Mouse (Mus musculus) thymus, adult 2 months (tissue): ENCODE data around the gene Hrh2. TPM values are rescaled to one million over a fixed set of nuclear protein-coding genes. Genes with fewer than 3 reads are reported as not detected.

Experiments
- DNase-seq: peaks from one replicate; pipeline ENCODE4 v3.0.0; 2021
- H3K27ac ChIP-seq: fragments of 200-500 bp; 2 replicates; pipeline ENCODE4 v1.5.1; 2012; ENCODE audit warnings: low read length, control low read depth; ENCODE audit not compliant: control insufficient read depth, insufficient read depth
- H3K27me3 ChIP-seq: fragments of 200-500 bp; 2 replicates; pipeline ENCODE4 v1.6.1; 2012; ENCODE audit warnings: mild to moderate bottlenecking, low read length, moderate library complexity, mixed read lengths; ENCODE audit not compliant: control insufficient read depth, insufficient read depth
- H3K36me3 ChIP-seq: fragments of 200-500 bp; 2 replicates; pipeline ENCODE4 v1.6.1; 2012; ENCODE audit warnings: mild to moderate bottlenecking, low read length, moderate library complexity; ENCODE audit not compliant: control insufficient read depth, insufficient read depth
- H3K4me1 ChIP-seq: fragments of 200-500 bp; replicated peaks from 2 replicates; pipeline ENCODE4 v1.6.1; 2012; ENCODE audit warnings: low read length; ENCODE audit not compliant: control insufficient read depth, insufficient read depth
- H3K4me3 ChIP-seq: fragments of 200-500 bp; 2 replicates; pipeline ENCODE4 v1.5.1; 2012; ENCODE audit warnings: mild to moderate bottlenecking, low read length, control low read depth, moderate library complexity; ENCODE audit not compliant: control insufficient read depth, insufficient read depth
- CTCF ChIP-seq: fragments of 200-500 bp; IDR thresholded peaks from 2 replicates; pipeline ENCODE4 v1.5.1; 2012; ENCODE audit warnings: mild to moderate bottlenecking, control low read depth, low read length, moderate library complexity, borderline replicate concordance; ENCODE audit not compliant: control insufficient read depth, poor library complexity, insufficient read depth; ENCODE audit errors: extremely low read depth
- POLR2A ChIP-seq: fragments of 200-500 bp; IDR thresholded peaks from 2 replicates; pipeline ENCODE4 v1.6.1; 2012; ENCODE audit warnings: mild to moderate bottlenecking, low read length, control low read depth, moderate library complexity; ENCODE audit not compliant: control insufficient read depth, poor library complexity, insufficient read depth; ENCODE audit errors: extremely low read depth
- WGBS: fragments of 180-500 bp; shearing (Covaris S2); methylation state at CpG from one replicate; pipeline ENCODE4 v1.1.7; 2018; 5-methylcytosine and 5-hydroxymethylcytosine counted together
- polyA plus RNA-seq: library from polyadenylated mRNA; depleted of rRNA; stranded (reverse); fragments of >200 nt; gene quantifications from 2 replicates; pipeline ENCODE4 v1.2.3, GENCODE M21; 2012

Hrh2 gene
- polyA plus RNA-seq, 1 experiment = 4.2 TPM

DNA sequence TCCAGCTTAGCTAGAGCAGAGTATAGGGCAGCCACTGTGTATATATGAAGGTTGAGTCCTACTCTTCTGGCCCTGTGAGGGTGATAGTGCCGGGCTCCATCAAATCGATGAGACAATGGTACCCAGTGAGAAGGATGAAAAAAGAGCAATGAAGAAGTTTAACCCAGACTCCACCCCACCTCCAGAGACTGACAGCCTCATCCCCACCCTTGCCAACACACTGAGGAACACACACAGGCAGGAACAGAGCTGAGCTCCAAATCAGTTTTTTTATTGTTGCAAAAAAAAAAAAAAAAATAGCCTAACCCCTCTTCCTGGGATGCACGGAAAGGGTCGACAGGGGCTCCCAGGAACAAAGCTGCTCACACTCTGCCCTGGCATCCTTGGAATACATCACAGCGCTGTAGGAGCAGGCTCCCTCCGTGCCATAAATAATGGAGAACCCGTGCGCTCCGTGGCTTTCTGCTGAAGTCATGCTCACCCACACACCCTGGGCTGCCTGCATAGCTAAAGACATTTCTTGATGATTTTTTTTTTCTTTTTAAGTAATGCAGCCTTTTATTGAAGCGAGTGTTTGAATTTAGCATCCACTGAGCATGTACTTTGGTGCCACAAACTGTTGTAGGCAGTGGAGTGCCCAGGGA lies 65.8 kb downstream of the Hrh2 start:
- Histone ChIP-seq H3K4me1 (no peaks in the 10 kb centered on the region), H3K27me3 (no peaks in the 10 kb centered on the region), H3K4me3 (no peak overlapping the region), H3K27ac (no peak overlapping the region), H3K36me3 (no peaks in the 10 kb centered on the region)
- WGBS = 28% methylated on average over 10 of the region's 10 CpGs
- TF ChIP-seq CTCF = no peak
- TF ChIP-seq POLR2A = no peak
- DNase-seq = no peak

DNA sequence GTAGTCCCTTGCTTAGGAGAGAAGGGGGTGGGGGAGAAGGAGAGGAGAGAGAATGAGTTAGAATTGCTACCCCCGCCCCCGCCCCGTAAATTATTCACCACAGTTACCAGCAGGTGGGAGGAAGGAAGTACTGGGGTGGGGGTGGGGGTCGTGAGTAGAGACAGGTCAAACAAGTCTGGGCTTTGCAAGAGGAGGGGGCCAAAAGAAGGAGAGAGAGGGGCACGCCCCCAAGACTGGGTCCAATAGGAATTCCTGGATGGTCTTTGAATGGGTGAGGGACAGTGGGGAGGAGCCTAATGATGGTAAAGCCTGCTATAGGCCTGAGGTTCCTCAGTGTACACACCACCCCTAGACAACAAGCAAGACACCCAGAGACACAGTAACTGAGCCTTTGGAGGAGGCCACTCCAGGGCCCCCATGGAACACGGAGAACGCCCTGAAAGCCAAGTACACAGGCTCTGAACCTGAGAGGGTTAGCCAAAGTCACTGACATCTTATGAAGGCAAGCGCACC lies 66.4 kb downstream of the Hrh2 start:
- no peaks in the 10 kb centered on the region for H3K36me3 ChIP-seq
- TF ChIP-seq CTCF (no peak), POLR2A (no peak)
- 40% methylated on average over 8 of the region's 8 CpGs for WGBS
- no peak overlapping the region for H3K4me3 ChIP-seq
- H3K27me3 ChIP-seq = no peaks in the 10 kb centered on the region
- H3K27ac ChIP-seq = no peak overlapping the region
- no peaks in the 10 kb centered on the region for H3K4me1 ChIP-seq
- no peak for DNase-seq

DNA sequence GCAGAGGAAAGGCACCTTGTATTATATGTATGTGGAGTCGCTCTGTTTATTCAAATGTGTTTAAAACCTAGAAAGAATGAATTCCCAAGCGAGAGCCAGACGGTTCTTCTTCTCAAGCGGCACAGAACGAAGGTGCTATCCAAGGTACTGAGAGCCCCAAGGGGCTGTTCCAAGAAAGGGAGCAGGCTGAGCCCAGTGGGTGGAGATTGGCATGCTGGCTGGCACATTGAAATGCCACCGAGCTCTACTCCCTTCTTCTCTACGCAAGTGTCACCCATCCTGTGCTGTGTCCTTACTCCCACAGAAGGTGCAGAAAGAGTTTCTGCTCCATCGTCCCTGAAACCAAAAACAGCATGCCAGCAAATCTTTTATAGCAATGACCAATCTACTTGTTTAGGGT lies 68.4 kb downstream of the Hrh2 start:
- H3K27ac ChIP-seq = no peak overlapping the region
- WGBS = 35% methylated on average over 8 of the region's 8 CpGs
- no peaks in the 10 kb centered on the region for H3K36me3 ChIP-seq
- DNase-seq = no peak
- H3K4me3 ChIP-seq = no peak overlapping the region
- no peaks in the 10 kb centered on the region for H3K27me3 ChIP-seq
- no peaks in the 10 kb centered on the region for H3K4me1 ChIP-seq
- TF ChIP-seq POLR2A = no peak
- no peak for TF ChIP-seq CTCF

DNA sequence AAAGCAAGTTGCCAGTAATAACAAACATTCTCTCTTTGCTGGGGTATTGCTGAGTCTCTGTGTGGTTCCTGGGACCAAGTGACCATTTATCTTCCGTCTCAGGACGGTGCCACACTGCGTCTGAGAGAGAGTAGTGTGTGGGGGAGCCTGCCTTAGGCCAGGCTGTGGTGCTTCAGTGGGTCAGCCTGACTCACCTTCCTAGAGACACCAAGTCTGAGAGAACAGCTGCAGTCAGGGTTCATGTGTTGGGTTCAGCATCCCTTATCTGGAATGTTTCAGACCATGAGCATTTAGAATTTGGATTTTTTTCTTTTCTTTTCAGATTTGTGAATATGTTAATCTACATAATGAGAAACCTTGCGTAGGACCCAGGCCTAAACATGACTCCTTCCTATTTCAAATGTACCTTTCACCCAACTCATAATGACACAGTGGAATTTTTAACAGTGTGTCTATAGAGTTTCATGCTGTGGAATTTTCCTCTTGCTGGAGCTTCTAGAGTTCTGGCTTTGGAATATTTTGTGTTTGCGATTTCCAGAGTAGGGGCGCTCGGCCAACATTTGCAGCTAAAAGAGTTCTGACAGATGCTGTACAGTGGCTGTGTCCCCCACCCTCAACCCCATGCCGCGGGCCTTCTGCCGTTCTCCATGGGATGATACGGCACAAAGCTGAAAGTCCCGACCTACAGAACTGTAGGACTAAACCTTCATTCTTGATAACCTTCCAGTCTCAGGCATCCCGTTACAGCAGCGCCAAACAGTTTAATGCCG lies 71.0 kb downstream of the Hrh2 start:
- Histone ChIP-seq H3K36me3 (no peaks in the 10 kb centered on the region), H3K27me3 (no peaks in the 10 kb centered on the region; the same call in 1 of the 2 replicates), H3K4me3 (no peak overlapping the region), H3K27ac (no peak overlapping the region), H3K4me1 (no peaks in the 10 kb centered on the region)
- TF ChIP-seq CTCF (no peak), POLR2A (no peak)
- no peak for DNase-seq
- 94% methylated on average over 15 of the region's 15 CpGs for WGBS

GRCm38 (mm10) chr13:54263641-54264040 lies 71.7 kb downstream of the Hrh2 start:
- Histone ChIP-seq H3K4me3 (no peak overlapping the region), H3K4me1 (no peaks in the 10 kb centered on the region), H3K27ac (no peak overlapping the region), H3K27me3 (no peaks in the 10 kb centered on the region; the same call in 1 of the 2 replicates), H3K36me3 (no peaks in the 10 kb centered on the region)
- DNase-seq = no peak
- 94% methylated on average over 6 of the region's 6 CpGs for WGBS
- TF ChIP-seq POLR2A (no peak), CTCF (no peak)

DNA sequence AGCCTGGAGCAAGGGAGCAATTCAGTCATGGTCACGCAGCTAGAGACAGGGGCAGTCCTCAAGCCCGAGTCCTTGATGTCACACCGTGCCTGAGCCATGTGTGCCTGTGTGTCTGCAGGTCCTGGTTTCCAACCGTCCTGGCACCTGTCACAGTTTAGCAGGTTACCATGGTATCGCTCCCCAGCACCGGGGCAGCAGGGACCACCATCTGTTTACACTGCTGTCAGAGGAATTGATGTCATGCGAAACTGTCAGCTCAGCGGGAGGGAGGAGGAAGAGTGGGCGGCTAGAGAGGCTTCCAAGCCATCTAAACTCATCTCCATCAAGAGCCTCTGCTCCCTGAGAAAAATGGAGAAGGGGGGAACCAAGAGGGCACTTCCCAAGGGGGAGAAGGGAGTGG lies 74.5 kb downstream of the Hrh2 start:
- no peaks in the 10 kb centered on the region for H3K36me3 ChIP-seq
- H3K4me3 ChIP-seq = no peak overlapping the region
- H3K4me1 ChIP-seq = no peaks in the 10 kb centered on the region
- no peak for TF ChIP-seq POLR2A
- 30% methylated on average over 9 of the region's 9 CpGs for WGBS
- H3K27ac ChIP-seq = no peak overlapping the region
- no peaks in the 10 kb centered on the region; the same call in 1 of the 2 replicates for H3K27me3 ChIP-seq
- DNase-seq = no peak
